Mouse (Mus musculus) stomach, embryonic 16.5 days (tissue): Measurements from ENCODE around the gene Nubpl. TPM values are rescaled to one million over a fixed set of nuclear protein-coding genes. Genes with fewer than 3 reads are reported as not detected.

Source experiments
- ATAC-seq: fragments of 200-750 bp; cut with Nextera tagmentation; 2 replicates; pipeline ENCODE4 v1.8.0; 2017; ENCODE audit warnings: moderate number of reproducible peaks, moderate TSS enrichment; ENCODE audit not compliant: insufficient read depth, low FRiP score
- H3K27ac ChIP-seq: fragments of 300-500 bp; sonication (generic); 2 replicates; pipeline ENCODE4 v1.5.1; 2014; ENCODE audit warnings: low read length
- H3K27me3 ChIP-seq: fragments of 300-500 bp; sonication (generic); 2 replicates; pipeline ENCODE4 v1.6.1; 2014; ENCODE audit warnings: low read length, control low read depth, mixed read lengths; ENCODE audit not compliant: control insufficient read depth, insufficient read depth
- H3K36me3 ChIP-seq: fragments of 300-500 bp; sonication (generic); 2 replicates; pipeline ENCODE4 v1.6.1; 2014; ENCODE audit warnings: low read length; ENCODE audit not compliant: control insufficient read depth, insufficient read depth
- H3K4me1 ChIP-seq: fragments of 300-500 bp; sonication (generic); 2 replicates; pipeline ENCODE4 v1.6.1; 2014; ENCODE audit warnings: low read length, control low read depth, mixed read lengths; ENCODE audit not compliant: control insufficient read depth, insufficient read depth
- H3K4me2 ChIP-seq: fragments of 300-500 bp; sonication (generic); 2 replicates; pipeline ENCODE4 v1.6.1; 2014; ENCODE audit warnings: low read depth, low read length, mixed read lengths
- H3K4me3 ChIP-seq: fragments of 300-500 bp; sonication (generic); replicated peaks from 2 replicates; pipeline ENCODE4 v1.5.1; 2014; ENCODE audit warnings: mild to moderate bottlenecking, low read length
- H3K9ac ChIP-seq: fragments of 300-500 bp; sonication (generic); 2 replicates; pipeline ENCODE4 v1.6.1; 2014; ENCODE audit warnings: low read length
- H3K9me3 ChIP-seq: fragments of 300-500 bp; sonication (generic); replicated peaks from 2 replicates; pipeline ENCODE4 v1.6.1; 2016; ENCODE audit warnings: low read length, control low read depth; ENCODE audit not compliant: control insufficient read depth
- WGBS: fragments of 180-500 bp; shearing (Covaris S2); extraction: QIAGEN DNeasy Blood & Tissue Kit; methylation state at CpG from one replicate; pipeline ENCODE4 v1.1.7; 2014; 5-methylcytosine and 5-hydroxymethylcytosine counted together
- polyA plus RNA-seq: library from polyadenylated mRNA; unstranded; fragments of >200 nt; fragmentation: Nextera tagmentation; extraction: Ambion mirVana; gene quantifications from 2 replicates; pipeline ENCODE4 v1.2.1, GENCODE M21; 2015

Gene Nubpl
- polyA plus RNA-seq, 1 experiment from 2014 or later, result 9.6 TPM

DNA sequence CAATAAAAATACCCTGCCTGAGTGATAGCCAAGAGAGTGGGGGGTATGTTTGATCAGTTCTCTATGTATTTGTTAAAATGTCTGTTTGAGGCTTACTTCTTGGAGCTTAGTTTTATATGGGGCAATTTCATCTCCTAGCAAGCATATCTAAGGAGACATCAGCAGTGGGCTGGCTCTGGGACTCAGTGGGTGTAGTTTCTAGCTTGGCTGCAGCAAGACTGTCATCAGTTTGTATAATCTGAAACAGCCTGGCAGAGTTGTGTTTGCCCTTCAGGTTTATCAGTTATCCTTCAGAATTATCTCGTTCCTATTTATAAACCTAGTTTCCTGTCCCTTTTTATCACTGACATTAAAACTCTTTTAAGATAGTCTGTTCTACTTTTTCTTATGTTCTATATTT lies 175.3 kb downstream of the Nubpl start:
- no peaks in the 10 kb centered on the region for H3K27me3 ChIP-seq
- no peak overlapping the region for H3K9ac ChIP-seq
- no peak overlapping the region for H3K27ac ChIP-seq
- no peaks in the 10 kb centered on the region for H3K9me3 ChIP-seq
- no peak for ATAC-seq
- H3K4me3 ChIP-seq, result no peak overlapping the region
- H3K36me3 ChIP-seq, result no peaks in the 10 kb centered on the region
- no peaks in the 10 kb centered on the region for H3K4me1 ChIP-seq
- no peak overlapping the region for H3K4me2 ChIP-seq
- 36% methylated on average over 1 of the region's 1 CpGs for WGBS

DNA sequence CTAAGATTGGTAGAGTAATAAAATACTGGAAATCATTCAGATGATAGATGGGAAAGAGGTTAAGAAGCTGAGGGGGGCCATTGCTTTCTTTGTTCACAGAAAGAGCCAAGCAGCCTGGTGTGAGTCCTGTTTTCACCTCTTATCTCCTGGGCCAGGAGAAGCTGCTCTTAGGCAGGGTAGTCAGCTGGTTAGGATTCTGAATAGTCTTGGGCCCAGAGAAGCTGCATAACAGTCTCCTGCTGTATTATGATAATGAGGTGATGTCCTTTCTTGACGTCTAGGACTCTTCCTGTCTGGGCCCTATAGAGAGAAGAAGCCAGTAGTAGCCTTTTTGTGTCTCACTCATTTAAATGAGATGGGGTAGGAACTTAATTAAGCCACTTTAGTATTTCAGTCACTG lies 178.8 kb downstream of the Nubpl start:
- Histone ChIP-seq H3K4me1 (no peaks in the 10 kb centered on the region), H3K27ac (no peak overlapping the region)

DNA sequence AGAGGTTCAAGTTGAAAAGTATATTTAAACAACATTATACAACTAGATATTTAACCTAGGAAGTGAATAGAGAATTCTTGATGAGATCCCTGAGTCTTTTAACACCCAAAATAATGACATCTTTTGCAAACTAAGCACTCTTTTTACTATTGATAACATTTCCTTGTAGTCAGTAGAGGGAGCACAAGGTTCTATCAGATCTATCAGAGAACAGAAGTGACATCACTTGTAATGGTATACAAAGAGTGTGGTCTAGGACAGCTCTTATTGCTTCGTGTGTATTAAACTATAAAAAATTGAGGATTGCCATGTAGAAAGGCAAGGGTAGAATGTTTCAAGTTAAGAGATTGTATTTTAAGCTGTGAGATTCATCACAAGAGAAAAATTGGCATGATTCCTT lies 183.7 kb downstream of the Nubpl start:
- H3K4me1 ChIP-seq, result no peaks in the 10 kb centered on the region
- H3K9me3 ChIP-seq, result no peaks in the 10 kb centered on the region
- WGBS, result 51% methylated on average over 1 of the region's 1 CpGs
- no peak overlapping the region for H3K27ac ChIP-seq
- H3K9ac ChIP-seq, result no peak overlapping the region
- no peaks in the 10 kb centered on the region for H3K27me3 ChIP-seq
- no peak overlapping the region for H3K4me3 ChIP-seq
- no peak for ATAC-seq
- H3K36me3 ChIP-seq, result no peaks in the 10 kb centered on the region
- no peak overlapping the region for H3K4me2 ChIP-seq

More for the DNA sequence above, 178.8 kb downstream of the Nubpl start:
- no peak overlapping the region for H3K4me2 ChIP-seq
- H3K9me3 ChIP-seq, result no peaks in the 10 kb centered on the region
- no peak overlapping the region for H3K4me3 ChIP-seq
- no peaks in the 10 kb centered on the region for H3K36me3 ChIP-seq
- H3K27me3 ChIP-seq, result no peaks in the 10 kb centered on the region
- WGBS, result 43% methylated on average over 1 of the region's 1 CpGs
- no peak for ATAC-seq
- no peak overlapping the region for H3K9ac ChIP-seq

DNA sequence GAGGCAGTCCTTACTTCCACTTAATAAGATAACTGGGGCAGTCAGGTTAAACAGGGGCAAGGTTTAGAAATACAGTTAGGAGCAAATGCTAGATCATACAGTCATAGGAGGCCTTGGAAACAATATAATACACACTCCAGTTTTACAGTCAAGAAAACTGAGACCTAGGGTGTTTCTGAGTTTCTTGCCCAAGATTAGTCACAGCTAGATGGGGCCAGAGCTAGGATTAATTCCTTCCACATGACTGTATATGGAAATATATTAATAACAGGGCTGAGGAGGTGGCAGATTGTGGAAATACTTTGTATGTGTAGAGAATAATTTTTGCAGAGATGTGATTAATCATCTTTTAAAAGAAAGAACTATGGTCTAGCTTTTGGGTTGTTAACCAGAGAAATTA lies 186.9 kb downstream of the Nubpl start:
- no peak for ATAC-seq
- H3K4me2 ChIP-seq, result no peak overlapping the region

DNA sequence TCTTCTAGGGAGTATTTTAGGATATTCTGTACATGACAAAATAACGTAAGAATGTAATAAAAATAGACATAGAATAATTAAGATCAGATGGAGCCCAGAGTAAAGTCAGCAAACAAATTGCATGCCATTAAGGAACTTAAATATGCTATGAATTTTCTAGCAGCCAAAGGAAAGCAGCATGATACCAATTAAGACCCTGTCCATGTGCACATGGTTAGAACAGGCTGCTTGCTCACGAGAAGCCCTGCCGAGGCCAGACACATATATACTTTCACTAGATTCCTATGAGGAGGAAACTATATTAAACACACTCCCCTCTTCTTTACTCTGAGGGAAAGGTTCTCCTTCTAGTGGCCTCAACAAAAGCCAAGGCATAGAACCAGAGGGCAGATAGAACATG lies 189.3 kb downstream of the Nubpl start:
- WGBS, result 87% methylated on average over 3 of the region's 3 CpGs
- 0 out of 2 replicates have a peak, but pooled peaks cover 8% of the 10 kb centered on the region for H3K4me1 ChIP-seq
- no peak overlapping the region for H3K4me3 ChIP-seq
- H3K9ac ChIP-seq, result no peak overlapping the region
- H3K27me3 ChIP-seq, result no peaks in the 10 kb centered on the region
- H3K4me2 ChIP-seq, result no peak overlapping the region
- no peaks in the 10 kb centered on the region for H3K36me3 ChIP-seq
- no peak for ATAC-seq
- no peaks in the 10 kb centered on the region for H3K9me3 ChIP-seq
- H3K27ac ChIP-seq, result no peak overlapping the region

More for the DNA sequence above, 186.9 kb downstream of the Nubpl start:
- Histone ChIP-seq H3K9me3 (no peaks in the 10 kb centered on the region), H3K27me3 (no peaks in the 10 kb centered on the region), H3K9ac (no peak overlapping the region), H3K4me1 (0 out of 2 replicates have a peak, but pooled peaks cover 8% of the 10 kb centered on the region), H3K27ac (no peak overlapping the region), H3K36me3 (no peaks in the 10 kb centered on the region), H3K4me3 (no peak overlapping the region)

DNA sequence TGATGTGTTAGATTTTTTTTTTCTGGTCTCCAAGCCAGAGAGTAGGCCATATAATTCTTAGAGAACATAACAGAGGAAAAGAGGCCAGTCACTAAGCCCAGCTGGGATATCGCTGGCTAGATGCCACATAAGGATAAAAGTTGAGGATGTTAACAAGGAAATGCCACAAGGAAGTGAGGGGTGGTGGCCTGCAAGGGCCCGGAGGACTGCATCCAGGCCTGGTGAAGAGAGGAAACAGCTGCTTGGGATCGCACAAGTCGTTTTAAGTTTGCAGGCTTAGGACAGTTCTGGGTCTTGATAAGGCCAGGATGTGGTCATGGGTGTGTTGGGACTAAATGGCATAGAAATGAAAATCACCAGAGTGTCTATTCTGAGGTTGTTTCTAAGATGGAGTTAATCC lies 191.0 kb downstream of the Nubpl start:
- H3K27me3 ChIP-seq, result no peaks in the 10 kb centered on the region
- H3K9me3 ChIP-seq, result no peaks in the 10 kb centered on the region
- H3K4me2 ChIP-seq, result no peak overlapping the region
- no peak overlapping the region for H3K4me3 ChIP-seq
- H3K9ac ChIP-seq, result no peak overlapping the region
- H3K4me1 ChIP-seq, result 0 out of 2 replicates have a peak, but pooled peaks cover 8% of the 10 kb centered on the region
- peak overlapping the region; percentile 55 for H3K27ac ChIP-seq
- ATAC-seq, result no peak; the same call in 1 of the 2 replicates
- no peaks in the 10 kb centered on the region for H3K36me3 ChIP-seq
- 43% methylated on average over 4 of the region's 4 CpGs for WGBS

DNA sequence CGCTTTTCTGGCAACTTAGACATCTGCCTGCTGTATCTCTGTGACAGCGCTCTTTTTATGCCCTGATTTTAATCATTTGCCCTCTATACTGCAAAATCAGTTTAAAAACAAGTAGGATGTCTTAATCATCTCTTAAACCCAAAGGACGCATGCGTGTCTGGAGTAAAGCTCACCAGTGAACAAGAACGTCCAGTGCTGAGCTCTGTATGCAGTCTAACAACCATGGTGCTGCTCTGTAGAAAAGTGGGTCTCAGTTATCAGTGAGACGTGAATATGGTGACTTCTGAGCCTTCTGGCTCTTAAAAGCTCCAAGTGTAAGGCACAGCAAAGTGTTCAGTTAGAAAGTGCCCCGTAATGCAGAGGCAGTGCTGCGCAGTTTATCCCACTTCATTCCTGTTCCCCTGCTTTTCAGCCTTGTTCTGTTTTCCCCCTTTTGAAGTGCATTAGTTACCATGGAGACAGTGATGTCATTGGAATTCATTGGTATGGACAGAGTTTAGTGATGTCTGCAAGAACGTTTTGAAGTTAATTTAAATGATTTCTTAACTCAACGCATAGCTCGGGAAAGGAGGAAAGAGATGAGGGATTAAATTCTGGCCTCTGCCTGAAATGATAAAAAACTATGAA lies 191.5 kb downstream of the Nubpl start:
- no peaks in the 10 kb centered on the region for H3K36me3 ChIP-seq
- no peak for ATAC-seq
- peak overlapping the region; percentile 55 for H3K27ac ChIP-seq
- H3K4me2 ChIP-seq, result no peak overlapping the region
- H3K4me3 ChIP-seq, result no peak overlapping the region
- no peaks in the 10 kb centered on the region for H3K9me3 ChIP-seq
- no peak overlapping the region for H3K9ac ChIP-seq
- no peaks in the 10 kb centered on the region for H3K27me3 ChIP-seq
- WGBS, result 51% methylated on average over 11 of the region's 11 CpGs
- H3K4me1 ChIP-seq, result 0 out of 2 replicates have a peak, but pooled peaks cover 8% of the 10 kb centered on the region

DNA sequence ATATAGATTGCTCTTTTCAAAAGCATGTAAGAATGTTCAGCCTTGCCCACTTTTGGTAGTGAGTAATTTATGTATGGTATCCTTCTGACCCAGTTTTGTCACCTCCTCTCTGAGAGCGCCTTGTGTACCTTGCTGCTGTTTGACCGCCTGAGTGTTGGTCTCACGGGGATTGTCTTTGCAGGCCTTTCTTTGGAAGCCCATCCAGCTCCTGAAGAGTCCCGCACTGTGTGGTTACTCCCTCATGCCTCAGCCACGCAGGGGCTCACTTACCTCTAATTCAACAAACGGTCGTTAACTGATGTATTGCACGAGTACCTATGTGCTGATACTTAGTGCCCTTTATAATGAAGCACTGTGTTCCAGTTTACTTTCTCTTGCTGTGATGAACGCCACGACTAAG lies 192.1 kb downstream of the Nubpl start:
- Histone ChIP-seq H3K4me1 (0 out of 2 replicates have a peak, but pooled peaks cover 8% of the 10 kb centered on the region), H3K27ac (no peak overlapping the region), H3K36me3 (no peaks in the 10 kb centered on the region), H3K9ac (no peak overlapping the region), H3K9me3 (no peaks in the 10 kb centered on the region), H3K4me2 (no peak overlapping the region), H3K4me3 (no peak overlapping the region), H3K27me3 (no peaks in the 10 kb centered on the region)
- ATAC-seq, result no peak
- 65% methylated on average over 10 of the region's 10 CpGs for WGBS

DNA sequence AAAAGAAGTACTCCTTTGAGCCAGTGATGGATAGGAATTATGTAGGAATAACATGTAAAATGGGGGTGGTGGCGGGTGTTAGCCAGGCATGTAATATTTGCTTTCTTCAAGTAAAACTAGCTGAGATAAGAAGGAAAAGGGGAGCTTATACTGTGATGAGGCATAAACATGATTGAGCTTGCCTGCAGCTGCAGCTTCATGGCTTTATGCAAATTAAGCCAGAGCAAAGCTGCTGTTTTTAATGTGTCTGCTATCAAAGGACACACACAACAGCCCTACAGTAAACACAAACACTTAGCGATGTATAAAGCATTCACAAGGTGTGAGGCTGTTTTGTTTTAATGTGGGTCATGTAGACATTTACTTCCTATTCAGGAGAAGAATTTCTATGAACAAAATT lies 196.4 kb downstream of the Nubpl start:
- Histone ChIP-seq H3K9ac (no peak overlapping the region), H3K4me2 (no peak overlapping the region), H3K4me3 (no peak overlapping the region), H3K36me3 (no peaks in the 10 kb centered on the region), H3K27ac (no peak overlapping the region), H3K4me1 (0 out of 2 replicates have a peak, but pooled peaks cover 4% of the 10 kb centered on the region), H3K9me3 (no peaks in the 10 kb centered on the region), H3K27me3 (no peaks in the 10 kb centered on the region)
- WGBS, result 79% methylated on average over 2 of the region's 2 CpGs
- ATAC-seq, result no peak
